Mouse (Mus musculus) E14TG2a.4 (cell line): ENCODE data around the gene Ift52.

Experiments
- CTCF ChIP-seq: conservative IDR thresholded peaks from 2 replicates; pipeline ENCODE4 v1.5.1; 2014; ENCODE audit warnings: low read length
- NANOG ChIP-seq: IDR thresholded peaks from 2 replicates; pipeline ENCODE4 v1.6.1; 2014; ENCODE audit warnings: borderline replicate concordance, low read length, mixed read lengths
- POU5F1 ChIP-seq: IDR thresholded peaks from 2 replicates; pipeline ENCODE4 v1.6.1; 2014; ENCODE audit warnings: low read length, borderline replicate concordance

- TF ChIP-seq CTCF (no peak), NANOG (no peak), POU5F1 (no peak)
Measured at GRCm38 (mm10) chr2:163055715-163056114, 38.6 kb downstream of the Ift52 start.
